Mouse (Mus musculus): ENCODE results near the gene Birc5.

The Birc5 gene

DNA sequence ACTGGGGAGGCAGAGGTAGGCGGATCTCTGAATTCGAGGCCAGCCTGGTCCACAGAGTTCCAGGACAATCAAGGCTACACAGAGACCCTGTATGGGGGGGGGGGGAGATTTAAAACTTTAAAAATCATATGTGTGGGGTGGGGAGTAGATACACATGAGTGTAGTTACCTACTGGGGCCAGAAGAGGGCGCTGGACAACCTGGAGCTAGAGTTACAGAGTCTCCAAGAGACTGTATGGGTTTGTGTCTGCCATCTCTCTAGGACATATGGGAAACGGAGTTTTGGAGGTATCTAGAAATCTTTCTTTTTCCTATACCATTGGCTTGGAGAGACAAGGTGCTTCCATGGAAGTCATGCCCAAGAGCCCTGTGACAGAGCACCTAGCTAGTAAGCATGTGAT, 25.4 kb downstream of the Birc5 start:
- in situ Hi-C loops (cut with MboI; ENCODE audit: low pct_unique_long_range_greater_than_20kb in 1 of 2, low sequenced_read_pairs in 2 of 2, unreplicated experiment in 1 of 2) = loop anchor here (5.0 to 10.0 kb wide), 2 partner anchors 150 to 218 kb away; no protein-coding TSS in a partner anchor

- in situ Hi-C loops (cut with MboI; ENCODE audit: low pct_unique_long_range_greater_than_20kb in 1 of 2, low sequenced_read_pairs in 2 of 2, unreplicated experiment in 1 of 2) = loop anchor here in 1 of 2 experiments (10.0 kb wide), 1 partner anchor 149 kb away; no protein-coding TSS in a partner anchor
Observed at GRCm38 (mm10) chr11:117875681-117876080, 26.6 kb downstream of the Birc5 start.

DNA sequence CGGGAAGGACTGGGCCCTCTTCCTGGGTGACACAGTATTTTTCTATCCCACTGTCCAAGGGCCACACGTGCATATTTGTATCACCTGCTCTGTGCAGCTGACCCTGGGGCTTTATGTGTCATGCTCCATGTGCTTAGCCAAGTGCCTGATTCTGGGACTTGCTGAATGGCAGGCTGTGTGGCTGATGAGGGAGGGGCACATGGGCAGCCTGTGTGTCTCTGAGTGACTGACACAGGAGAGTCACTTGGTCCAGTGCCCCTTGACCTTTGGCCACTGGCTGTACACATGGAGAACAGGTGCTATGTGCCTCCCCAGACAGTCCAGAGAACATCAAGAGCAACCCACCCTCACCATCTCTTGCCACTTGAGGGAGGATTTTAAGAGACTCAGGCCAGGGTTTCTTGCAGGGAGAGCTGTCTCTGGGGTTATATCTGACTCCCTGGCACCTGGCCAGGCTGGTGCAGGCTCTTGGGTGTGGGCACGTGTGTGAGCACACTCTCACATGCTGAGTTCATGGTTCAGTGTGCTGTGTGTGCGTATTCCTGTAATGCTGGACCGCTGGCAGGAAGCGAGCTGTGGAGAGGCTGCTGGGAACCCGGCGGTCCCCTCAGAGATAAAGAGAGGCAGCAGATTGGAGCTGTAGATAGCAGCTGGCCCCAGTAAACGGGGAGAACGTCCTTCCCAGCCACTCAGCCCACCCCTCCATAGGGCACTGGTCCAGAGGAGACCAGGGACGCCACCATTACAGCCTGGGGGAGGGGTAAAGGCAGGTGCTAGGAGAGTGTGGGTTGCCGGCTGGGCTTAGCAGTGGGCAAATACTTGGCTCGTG, 29.1 kb downstream of the Birc5 start:
- in situ Hi-C loops (cut with MboI; ENCODE audit: low pct_unique_long_range_greater_than_20kb in 1 of 2, low sequenced_read_pairs in 2 of 2, unreplicated experiment in 1 of 2) = loop anchor here in 1 of 2 experiments (10.0 kb wide), 1 partner anchor 147 kb away; no protein-coding TSS in a partner anchor

- in situ Hi-C loops (cut with MboI; ENCODE audit: low pct_unique_long_range_greater_than_20kb in 1 of 2, low sequenced_read_pairs in 2 of 2, unreplicated experiment in 1 of 2) = loop anchor here in 1 of 2 experiments (10.0 kb wide), 1 partner anchor 146 kb away; no protein-coding TSS in a partner anchor
Observed at GRCm38 (mm10) chr11:117878892-117879291, 29.8 kb downstream of the Birc5 start.

GRCm38 (mm10) chr11:117879676-117880075, 30.6 kb downstream of the Birc5 start:
- in situ Hi-C loops (cut with MboI; ENCODE audit: low pct_unique_long_range_greater_than_20kb in 1 of 2, low sequenced_read_pairs in 2 of 2, unreplicated experiment in 1 of 2) = loop anchor here (10.0 kb wide), 1 partner anchor 145 kb away; no protein-coding TSS in a partner anchor

DNA sequence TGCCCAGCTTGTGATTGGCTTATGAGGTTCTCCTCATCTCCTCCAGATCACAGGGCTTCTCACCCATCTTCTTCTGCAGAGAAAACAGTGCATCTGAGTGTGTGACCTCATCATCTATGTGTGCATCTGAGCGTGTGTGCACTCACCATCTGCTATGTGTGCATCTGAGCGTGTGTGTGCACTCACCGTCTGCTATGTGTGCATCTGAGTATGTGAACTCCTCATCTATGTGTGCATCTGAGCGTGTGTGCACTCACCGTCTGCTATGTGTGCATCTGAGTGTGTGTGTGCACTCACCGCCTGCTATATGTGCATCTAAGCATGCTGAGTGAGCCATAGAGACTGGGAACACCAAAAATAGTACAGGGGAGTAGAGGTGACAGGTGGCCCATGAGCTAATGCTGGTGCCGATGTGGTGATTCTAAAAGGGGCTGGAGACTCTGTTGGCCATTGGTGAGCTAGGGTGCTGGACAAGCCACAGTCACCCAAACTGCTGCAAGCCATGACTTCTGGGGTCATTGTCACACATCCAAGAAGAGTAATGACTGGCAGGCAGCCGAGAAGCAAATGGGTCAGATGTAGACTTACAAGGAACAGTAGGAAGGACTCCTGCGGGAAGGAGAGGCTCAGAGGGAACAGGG, 31.4 kb downstream of the Birc5 start:
- in situ Hi-C loops (cut with MboI; ENCODE audit: low pct_unique_long_range_greater_than_20kb in 1 of 2, low sequenced_read_pairs in 2 of 2, unreplicated experiment in 1 of 2) = loop anchor here in 1 of 2 experiments (10.0 kb wide), 1 partner anchor 144 kb away; no protein-coding TSS in a partner anchor

DNA sequence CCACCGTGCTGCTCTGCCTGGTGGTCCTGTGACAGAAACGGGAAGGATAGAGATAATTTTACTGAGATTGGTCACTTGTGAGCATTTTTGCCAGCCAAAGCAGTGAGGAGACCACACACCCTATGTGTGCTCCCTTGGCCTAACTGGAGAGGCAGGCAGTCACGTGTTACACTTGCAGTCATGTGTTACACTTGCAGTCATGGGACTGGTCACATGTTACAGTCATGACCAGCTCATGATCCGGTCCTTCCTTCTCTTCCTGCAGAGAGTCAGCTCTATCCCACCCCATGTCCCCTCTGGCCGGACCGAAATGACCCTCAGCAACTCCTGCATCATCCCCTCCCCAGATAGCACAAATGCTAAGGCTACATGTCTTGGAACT, 31.9 kb downstream of the Birc5 start:
- in situ Hi-C loops (cut with MboI; ENCODE audit: low pct_unique_long_range_greater_than_20kb in 1 of 2, low sequenced_read_pairs in 2 of 2, unreplicated experiment in 1 of 2) = loop anchor here in 1 of 2 experiments (10.0 kb wide), 1 partner anchor 144 kb away; no protein-coding TSS in a partner anchor

DNA sequence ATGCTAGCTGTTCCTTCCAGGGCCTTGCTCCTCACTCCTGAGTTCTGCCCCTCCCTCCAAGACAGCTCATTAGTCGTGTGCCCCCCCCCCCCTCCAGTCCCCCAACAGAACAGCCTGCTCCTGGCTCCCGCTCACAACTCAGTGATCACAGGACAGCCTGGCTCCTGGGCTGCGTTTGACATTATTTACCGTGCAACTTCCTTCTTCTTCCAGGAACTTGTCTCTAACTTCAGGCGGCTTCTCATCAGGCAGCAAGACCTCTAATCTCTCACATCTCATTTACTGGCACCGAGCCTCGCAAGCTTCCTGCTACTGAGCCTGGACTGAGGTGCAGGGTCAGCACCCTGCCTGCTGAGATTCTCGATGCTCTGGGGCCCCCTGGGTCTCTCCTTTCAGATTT, 32.7 kb downstream of the Birc5 start:
- in situ Hi-C loops (cut with MboI; ENCODE audit: low pct_unique_long_range_greater_than_20kb in 1 of 2, low sequenced_read_pairs in 2 of 2, unreplicated experiment in 1 of 2) = loop anchor here in 1 of 2 experiments (10.0 kb wide), 1 partner anchor 143 kb away; no protein-coding TSS in a partner anchor

- in situ Hi-C loops (cut with MboI; ENCODE audit: low pct_unique_long_range_greater_than_20kb in 1 of 2, low sequenced_read_pairs in 2 of 2, unreplicated experiment in 1 of 2) = loop anchor here in 1 of 2 experiments (10.0 kb wide), 1 partner anchor 143 kb away; no protein-coding TSS in a partner anchor
Observed at GRCm38 (mm10) chr11:117882208-117882607, 33.2 kb downstream of the Birc5 start.

GRCm38 (mm10) chr11:117886000-117886399, 36.9 kb downstream of the Birc5 start:
- in situ Hi-C loops (cut with MboI; ENCODE audit: low pct_unique_long_range_greater_than_20kb in 1 of 2, low sequenced_read_pairs in 2 of 2, unreplicated experiment in 1 of 2) = loop anchor here in 1 of 2 experiments (10.0 kb wide), 1 partner anchor 139 kb away; no protein-coding TSS in a partner anchor

DNA sequence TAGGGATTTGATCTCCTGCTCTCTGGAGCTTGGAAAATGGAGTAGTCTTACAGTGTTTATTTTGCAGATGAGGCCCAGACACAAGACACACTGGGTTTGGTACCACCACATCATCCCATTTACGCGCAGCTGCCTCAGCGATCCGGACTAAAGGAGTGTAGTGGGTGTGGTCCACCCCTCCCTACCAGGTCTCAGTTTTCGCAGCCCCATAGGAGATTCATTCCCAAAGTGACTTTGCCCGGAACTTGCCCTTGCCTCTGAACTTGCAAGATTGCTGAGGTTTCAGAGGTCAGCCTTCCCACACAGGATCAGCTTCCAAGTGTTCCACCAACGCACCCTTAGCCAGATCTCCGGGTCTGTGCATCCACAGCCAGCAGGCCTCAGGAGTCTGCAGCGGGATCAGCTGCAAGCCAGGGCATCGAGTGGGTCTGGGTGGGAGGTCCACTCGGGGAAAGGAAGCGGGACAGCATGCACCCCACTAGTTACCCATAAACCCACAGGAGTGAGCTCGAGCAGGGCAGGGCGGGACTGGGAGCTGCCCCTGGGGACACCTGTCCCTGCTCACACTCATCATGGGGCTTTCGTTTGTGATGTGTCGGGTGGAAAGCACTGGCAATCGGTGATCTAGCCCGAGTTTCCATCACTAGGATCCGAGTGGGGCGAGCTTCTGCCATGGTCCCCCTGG, 39.3 kb downstream of the Birc5 start:
- in situ Hi-C loops (cut with MboI; ENCODE audit: low pct_unique_long_range_greater_than_20kb in 1 of 2, low sequenced_read_pairs in 2 of 2, unreplicated experiment in 1 of 2) = loop anchor here in 1 of 2 experiments (10.0 kb wide), 1 partner anchor 136 kb away; no protein-coding TSS in a partner anchor

GRCm38 (mm10) chr11:117888853-117889822, 40.1 kb downstream of the Birc5 start:
- in situ Hi-C loops (cut with MboI; ENCODE audit: low pct_unique_long_range_greater_than_20kb in 1 of 2, low sequenced_read_pairs in 2 of 2, unreplicated experiment in 1 of 2) = loop anchor here in 1 of 2 experiments (10.0 kb wide), 1 partner anchor 136 kb away; no protein-coding TSS in a partner anchor

GRCm38 (mm10) chr11:117889887-117890340, 40.9 kb downstream of the Birc5 start:
- in situ Hi-C loops (cut with MboI; ENCODE audit: low pct_unique_long_range_greater_than_20kb in 1 of 2, low sequenced_read_pairs in 2 of 2, unreplicated experiment in 1 of 2) = loop anchor here in 1 of 2 experiments (10.0 kb wide), 1 partner anchor 135 kb away; no protein-coding TSS in a partner anchor

DNA sequence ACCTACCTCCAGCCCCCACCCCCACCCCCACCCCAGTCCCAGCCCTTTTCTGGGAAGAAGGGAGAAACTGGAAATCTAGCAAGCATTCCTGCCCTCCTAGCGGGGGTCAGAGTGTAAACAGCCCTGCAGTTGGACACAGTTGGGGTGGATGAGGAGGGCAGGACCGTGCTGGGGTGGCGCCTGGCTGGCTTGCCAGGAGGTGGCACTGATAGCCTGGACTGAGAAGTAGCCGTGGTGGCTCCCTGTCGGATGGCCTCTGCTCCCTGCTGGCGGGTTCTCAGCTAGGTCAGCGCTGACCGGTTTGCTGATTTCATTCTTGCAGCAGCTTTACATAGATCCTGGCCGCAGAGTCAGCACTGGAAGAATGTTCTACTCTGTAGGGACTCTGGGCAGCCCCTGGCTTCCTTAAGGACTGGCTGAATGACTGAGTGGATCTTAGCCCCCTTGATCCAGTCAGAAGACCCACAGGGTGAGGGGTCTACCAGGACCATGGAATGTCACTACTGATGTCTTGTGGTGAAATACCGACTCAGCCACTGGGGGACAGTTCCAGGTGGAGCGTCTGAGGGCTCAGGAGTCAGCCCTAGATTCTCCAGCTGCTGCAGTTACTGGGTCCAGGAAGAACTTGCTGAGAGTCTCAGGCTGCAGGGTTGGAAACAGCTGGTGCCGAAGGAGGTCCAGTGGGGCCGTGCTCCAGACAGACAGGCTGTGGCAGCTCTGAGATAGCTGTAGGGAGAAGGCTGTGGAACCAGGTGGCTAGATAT, 41.6 kb downstream of the Birc5 start:
- in situ Hi-C loops (cut with MboI; ENCODE audit: low pct_unique_long_range_greater_than_20kb in 1 of 2, low sequenced_read_pairs in 2 of 2, unreplicated experiment in 1 of 2) = no loop called here

DNA sequence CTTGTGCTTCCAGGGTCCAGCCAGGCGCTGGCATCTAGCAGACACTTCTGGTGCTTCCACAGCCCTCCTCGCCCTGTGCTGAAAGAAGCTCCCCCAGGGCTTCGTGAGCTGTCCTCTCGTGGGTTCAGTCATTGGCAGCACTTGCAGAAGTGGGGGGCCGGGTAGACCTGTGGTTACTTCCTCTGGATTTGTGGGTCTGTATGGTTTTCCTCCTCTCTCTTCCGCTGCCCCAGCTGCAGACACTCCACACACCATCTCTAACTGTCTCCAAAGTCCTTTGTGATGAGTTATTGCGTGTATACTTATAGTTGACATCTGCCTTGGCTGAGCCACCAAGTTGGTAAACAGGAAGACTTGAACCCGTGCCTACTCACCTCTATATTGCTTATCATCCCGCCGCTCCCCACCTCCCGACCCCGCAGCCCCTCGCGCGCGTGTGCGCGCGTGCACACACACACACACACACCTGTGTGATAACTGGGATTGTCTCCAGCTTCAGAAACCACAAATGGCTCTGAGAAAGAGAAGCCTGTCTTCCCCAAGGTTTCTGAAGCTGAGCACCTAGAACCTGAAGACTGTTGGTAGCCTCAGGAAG, 42.6 kb downstream of the Birc5 start:
- in situ Hi-C loops (cut with MboI; ENCODE audit: low pct_unique_long_range_greater_than_20kb in 1 of 2, low sequenced_read_pairs in 2 of 2, unreplicated experiment in 1 of 2) = no loop called here

GRCm38 (mm10) chr11:117892199-117892598, 43.1 kb downstream of the Birc5 start:
- in situ Hi-C loops (cut with MboI; ENCODE audit: low pct_unique_long_range_greater_than_20kb in 1 of 2, low sequenced_read_pairs in 2 of 2, unreplicated experiment in 1 of 2) = no loop called here
